Mouse (Mus musculus): ENCODE results near the gene Vmn2r7.
"Not testable (repeated sequence)": the region's sequence is repeated elsewhere in the genome, so short reads cannot be mapped to it uniquely, and the experiment has no call there.

GRCm38 (mm10) chr3:64727187-64727970 is 117.2 kb downstream of the Vmn2r7 start:
- TF ChIP-seq CTCF (IDR thresholded peaks at IDR 0.05; ENCODE audit: extremely low read depth, insufficient read depth, insufficient read length, insufficient replicate concordance); POLR2A (IDR thresholded peaks at IDR 0.05; ENCODE audit: low read depth, low read length): not testable (repeated sequence)

Data from spleen, adult 2 months (tissue).